Mouse (Mus musculus): ENCODE results near the gene Olfr661. TPM values are rescaled to one million over a fixed set of nuclear protein-coding genes. Genes with fewer than 3 reads are reported as not detected.

Olfr661 gene
- not detected in 2 replicates for polyA plus RNA-seq (2014; fragmentation: Nextera tagmentation; extraction: Ambion mirVana)

- Histone ChIP-seq H3K4me1 (ENCODE audit: control insufficient read depth, insufficient read depth, low read length) (no peaks in the 10 kb centered on the region), H3K9ac (ENCODE audit: low read length) (no peak within 1 kb of the TSS), H3K27me3 (ENCODE audit: control insufficient read depth, insufficient read depth, low read length) (no peaks in the 10 kb centered on the region), H3K4me2 (ENCODE audit: low read depth, severe bottlenecking) (no peak within 1 kb of the TSS), H3K36me3 (ENCODE audit: control insufficient read depth, insufficient read depth, low read length) (no peaks in the 10 kb centered on the region), H3K9me3 (ENCODE audit: control insufficient read depth, low read length) (no peaks in the 10 kb centered on the region), H3K4me3 (ENCODE audit: low read depth, low read length) (no peak within 1 kb of the TSS), H3K27ac (replicated peaks; ENCODE audit: low read depth, low read length) (no peak within 1 kb of the TSS)
- 93% methylated on average over 2 of the region's 2 CpGs for WGBS
- ATAC-seq (ENCODE audit: insufficient number of reproducible peaks, low FRiP score, low TSS enrichment, low read depth) (no peak), DNase-seq (ENCODE audit: low spot score) (no peak)
These were observed at the start of gene Olfr661 for GRCm38 (mm10) chr7:104686201-104686600. TSS of gene Olfr661 (plus strand) at chr7:104686501.

GRCm38 (mm10) chr7:104646841-104647482 is 39.3 kb upstream of the Olfr661 start, which contains the start of gene Olfr658:
TSS of gene Olfr658 (minus strand) at chr7:104647305.
- no peak within 1 kb of the TSS for H3K4me3 ChIP-seq (ENCODE audit: low read depth, low read length)
- DNase-seq (ENCODE audit: low spot score): peak; percentile 76
- H3K4me1 ChIP-seq (ENCODE audit: control insufficient read depth, insufficient read depth, low read length): no peaks in the 10 kb centered on the region
- peak within 1 kb of the TSS; percentile 42 for H3K4me2 ChIP-seq (ENCODE audit: low read depth, severe bottlenecking)
- no peak within 1 kb of the TSS for H3K9ac ChIP-seq (ENCODE audit: low read length)
- no peaks in the 10 kb centered on the region for H3K9me3 ChIP-seq (ENCODE audit: control insufficient read depth, low read length)
- no peak within 1 kb of the TSS for H3K27ac ChIP-seq (replicated peaks; ENCODE audit: low read depth, low read length)
- peak; percentile 82 for ATAC-seq (ENCODE audit: insufficient number of reproducible peaks, low FRiP score, low TSS enrichment, low read depth)
- H3K27me3 ChIP-seq (ENCODE audit: control insufficient read depth, insufficient read depth, low read length): no peaks in the 10 kb centered on the region
- H3K36me3 ChIP-seq (ENCODE audit: control insufficient read depth, insufficient read depth, low read length): no peaks in the 10 kb centered on the region
- WGBS: 27% methylated on average over 22 of the region's 22 CpGs

- no peak within 1 kb of the TSS for H3K4me3 ChIP-seq (ENCODE audit: low read depth, low read length)
- WGBS: 90% methylated on average over 3 of the region's 3 CpGs
- no peaks in the 10 kb centered on the region for H3K4me1 ChIP-seq (ENCODE audit: control insufficient read depth, insufficient read depth, low read length)
- H3K4me2 ChIP-seq (ENCODE audit: low read depth, severe bottlenecking): no peak within 1 kb of the TSS
- no peak within 1 kb of the TSS for H3K9ac ChIP-seq (ENCODE audit: low read length)
- no peaks in the 10 kb centered on the region for H3K9me3 ChIP-seq (ENCODE audit: control insufficient read depth, low read length)
- ATAC-seq (ENCODE audit: insufficient number of reproducible peaks, low FRiP score, low TSS enrichment, low read depth) (no peak), DNase-seq (ENCODE audit: low spot score) (no peak)
- H3K27ac ChIP-seq (replicated peaks; ENCODE audit: low read depth, low read length): no peak within 1 kb of the TSS
- no peaks in the 10 kb centered on the region for H3K27me3 ChIP-seq (ENCODE audit: control insufficient read depth, insufficient read depth, low read length)
- H3K36me3 ChIP-seq (ENCODE audit: control insufficient read depth, insufficient read depth, low read length): no peaks in the 10 kb centered on the region
These were observed 19.8 kb upstream of the Olfr661 start, which contains the start of gene Olfr659 for GRCm38 (mm10) chr7:104666453-104666852. TSS of gene Olfr659 (plus strand) at chr7:104666753.

Other genes with a start within 250 kb of the Olfr661 start
- gene Trim30a, start 221.3 kb upstream of the Olfr661 start, polyA plus RNA-seq (2014; fragmentation: Nextera tagmentation; extraction: Ambion mirVana): 0.51 and 0.61 TPM in 2 replicates
- gene Trim30d, start 178.7 kb upstream of the Olfr661 start, polyA plus RNA-seq (2014; fragmentation: Nextera tagmentation; extraction: Ambion mirVana): 0.08 TPM in 1 of 2 replicates, not detected in the other
- gene Olfr651, start 136.4 kb upstream of the Olfr661 start, polyA plus RNA-seq (2014; fragmentation: Nextera tagmentation; extraction: Ambion mirVana): not detected in 2 replicates
- gene Olfr652, start 125.6 kb upstream of the Olfr661 start, polyA plus RNA-seq (2014; fragmentation: Nextera tagmentation; extraction: Ambion mirVana): not detected in 2 replicates
- not detected in 2 replicates for gene Olfr653, start 109.2 kb upstream of the Olfr661 start, polyA plus RNA-seq (2014; fragmentation: Nextera tagmentation; extraction: Ambion mirVana)
- gene Olfr654, start 99.5 kb upstream of the Olfr661 start, polyA plus RNA-seq (2014; fragmentation: Nextera tagmentation; extraction: Ambion mirVana): not detected in 2 replicates
- gene Olfr655, start 84.7 kb upstream of the Olfr661 start, polyA plus RNA-seq (2014; fragmentation: Nextera tagmentation; extraction: Ambion mirVana): not detected in 2 replicates
- gene Olfr656, start 72.5 kb upstream of the Olfr661 start, polyA plus RNA-seq (2014; fragmentation: Nextera tagmentation; extraction: Ambion mirVana): not detected in 2 replicates
- gene Olfr657, start 61.7 kb upstream of the Olfr661 start, polyA plus RNA-seq (2014; fragmentation: Nextera tagmentation; extraction: Ambion mirVana): not detected in 2 replicates
- not detected in 2 replicates for gene Olfr658, start 39.2 kb upstream of the Olfr661 start, polyA plus RNA-seq (2014; fragmentation: Nextera tagmentation; extraction: Ambion mirVana)
- not detected in 2 replicates for gene Olfr659, start 19.7 kb upstream of the Olfr661 start, polyA plus RNA-seq (2014; fragmentation: Nextera tagmentation; extraction: Ambion mirVana)
- gene Usp17le, start 91.0 kb downstream of the Olfr661 start, polyA plus RNA-seq (2014; fragmentation: Nextera tagmentation; extraction: Ambion mirVana): not detected in 2 replicates
- not detected in 2 replicates for gene Usp17lb, start 156.1 kb downstream of the Olfr661 start, polyA plus RNA-seq (2014; fragmentation: Nextera tagmentation; extraction: Ambion mirVana)
- not detected in 2 replicates for gene Usp17la, start 170.5 kb downstream of the Olfr661 start, polyA plus RNA-seq (2014; fragmentation: Nextera tagmentation; extraction: Ambion mirVana)
- not detected in 2 replicates for gene Olfr665, start 191.5 kb downstream of the Olfr661 start, polyA plus RNA-seq (2014; fragmentation: Nextera tagmentation; extraction: Ambion mirVana)
- gene Olfr666, start 209.5 kb downstream of the Olfr661 start, polyA plus RNA-seq (2014; fragmentation: Nextera tagmentation; extraction: Ambion mirVana): not detected in 2 replicates
- gene Olfr667, start 235.0 kb downstream of the Olfr661 start, polyA plus RNA-seq (2014; fragmentation: Nextera tagmentation; extraction: Ambion mirVana): not detected in 2 replicates
- gene Olfr668, start 241.6 kb downstream of the Olfr661 start, polyA plus RNA-seq (2014; fragmentation: Nextera tagmentation; extraction: Ambion mirVana): not detected in 2 replicates
- not detected in 2 replicates for gene Olfr669, start 247.7 kb downstream of the Olfr661 start, polyA plus RNA-seq (2014; fragmentation: Nextera tagmentation; extraction: Ambion mirVana)

Measured in limb, embryonic 11.5 days (tissue).